Mouse (Mus musculus) liver, postnatal 0 days (tissue): ENCODE measurements around the gene Atp6v0e.

Source experiments
- CTCF ChIP-seq: sonication (generic); IDR thresholded peaks from 2 replicates; pipeline ENCODE4 v1.5.1; 2016; ENCODE audit warnings: antibody characterized with exemption, low read depth
- EP300 ChIP-seq: IDR thresholded peaks from 2 replicates; pipeline ENCODE4 v1.6.1; 2016; ENCODE audit warnings: antibody characterized with exemption, low read depth, mild to moderate bottlenecking

DNA sequence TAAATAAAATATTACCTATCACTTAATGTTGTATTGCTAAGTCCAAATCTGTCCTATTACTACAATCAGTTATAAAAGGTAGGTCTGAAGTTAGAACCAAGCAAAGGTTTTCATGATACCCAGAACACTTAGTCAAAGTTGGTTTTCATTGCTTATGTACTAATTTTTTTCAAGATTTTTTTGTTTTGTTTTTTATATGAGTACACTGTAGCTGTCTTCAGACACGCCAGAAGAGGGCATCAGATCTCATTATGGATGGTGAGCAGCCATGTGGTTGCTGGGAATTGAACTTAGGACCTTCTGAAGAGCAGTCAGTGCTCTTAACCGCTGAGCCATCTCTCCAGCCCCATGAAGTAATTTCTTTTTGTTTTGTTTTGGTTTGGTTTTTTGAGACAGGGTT is 54.8 kb downstream of the Atp6v0e start:
- TF ChIP-seq CTCF (peak; percentile 25; the same call in 1 of the 2 replicates), EP300 (no peak)
